Mouse (Mus musculus): ENCODE measurements around the gene Plpp1. TPM values are rescaled to one million over a fixed set of nuclear protein-coding genes. Genes with fewer than 3 reads are reported as not detected.
A peak's percentile ranks its signal among the peaks of the same experiment; 100 is the strongest.

The Plpp1 gene
- polyA plus RNA-seq, 1 experiment, result 123 TPM

DNA sequence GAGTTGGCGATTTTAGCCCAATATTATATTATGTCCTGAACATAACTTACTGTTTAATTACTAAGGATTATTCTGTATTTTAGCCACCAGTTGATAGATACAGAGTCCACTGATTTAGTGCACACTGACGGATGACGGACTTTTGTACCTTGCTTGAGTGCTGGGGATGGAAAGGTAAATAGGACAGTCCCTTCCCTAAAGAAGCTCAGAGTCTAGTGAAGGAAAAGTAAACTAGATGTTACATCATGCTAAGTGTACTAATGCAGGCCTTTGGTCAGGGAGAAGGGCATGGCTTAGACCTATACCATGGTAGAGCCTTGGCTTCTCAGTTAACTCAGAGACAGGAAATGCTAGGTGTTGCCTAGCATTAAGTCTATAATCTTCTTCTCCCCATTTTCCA is 4.9 kb downstream of the Plpp1 start:
- H3K27me3 ChIP-seq (replicated peaks; ENCODE audit: control insufficient read depth, insufficient read depth, low read length), result no peaks in the 10 kb centered on the region
- H3K4me3 ChIP-seq (ENCODE audit: insufficient read depth, low read depth, low read length), result no peak overlapping the region
- H3K4me1 ChIP-seq (ENCODE audit: control insufficient read depth, insufficient read depth, low read length), result 0 out of 2 replicates have a peak, but pooled peaks cover 5% of the 10 kb centered on the region
- DNase-seq, result no peak
- peaks cover 7% of the 10 kb centered on the region for H3K36me3 ChIP-seq (ENCODE audit: control insufficient read depth, insufficient read depth, low read length)
- 85% methylated on average over 3 of the region's 3 CpGs for WGBS
- TF ChIP-seq POLR2A (IDR thresholded peaks at IDR 0.05; ENCODE audit: low read depth, low read length) (no peak), CTCF (conservative IDR thresholded peaks at IDR 0.05; ENCODE audit: insufficient read depth, insufficient read length, low read depth, low read length) (no peak)
- H3K27ac ChIP-seq (ENCODE audit: insufficient read depth, low read depth, low read length), result peak overlapping the region; percentile 59

DNA sequence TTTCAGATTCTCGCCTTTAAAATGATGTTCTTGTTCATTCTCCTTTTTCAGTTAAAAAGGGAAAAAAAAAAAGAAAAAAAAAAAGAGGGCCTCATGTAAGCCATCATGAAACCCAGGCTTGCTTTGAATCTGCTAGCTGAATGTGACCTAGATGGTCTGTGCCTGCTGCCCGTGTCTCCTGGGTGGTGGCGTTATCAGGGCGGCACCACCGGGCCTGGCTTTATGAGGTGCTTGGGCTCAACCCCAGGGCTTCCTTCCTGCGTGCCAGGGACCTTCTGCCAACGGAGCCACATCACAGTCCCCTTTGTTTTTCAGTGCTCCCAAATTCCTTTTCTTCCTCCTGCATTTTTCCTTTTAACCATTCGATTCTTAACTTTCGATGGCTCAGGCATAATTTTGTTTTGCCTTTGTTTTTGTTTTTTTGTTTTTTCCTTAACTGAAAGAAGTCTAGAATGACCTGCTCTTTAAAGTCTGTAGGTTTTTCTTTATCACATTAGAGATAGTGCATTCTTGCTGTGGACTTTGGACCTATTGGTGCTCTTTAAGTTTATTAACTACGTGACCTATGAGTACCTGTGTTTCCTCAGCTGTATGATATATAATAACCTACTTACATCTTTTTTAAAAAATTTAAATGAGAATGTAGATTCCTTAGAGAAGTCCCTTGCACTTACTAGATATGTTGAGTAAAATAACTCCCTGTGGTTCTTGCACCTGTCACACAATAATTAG is 7.5 kb downstream of the Plpp1 start:
- H3K27ac ChIP-seq (ENCODE audit: insufficient read depth, low read depth, low read length), result peak overlapping the region; percentile 2; the same call in 1 of the 2 replicates
- TF ChIP-seq POLR2A (IDR thresholded peaks at IDR 0.05; ENCODE audit: low read depth, low read length), result no peak
- TF ChIP-seq CTCF (conservative IDR thresholded peaks at IDR 0.05; ENCODE audit: insufficient read depth, insufficient read length, low read depth, low read length), result no peak
- H3K27me3 ChIP-seq (replicated peaks; ENCODE audit: control insufficient read depth, insufficient read depth, low read length), result no peaks in the 10 kb centered on the region
- peaks cover 7% of the 10 kb centered on the region for H3K36me3 ChIP-seq (ENCODE audit: control insufficient read depth, insufficient read depth, low read length)
- DNase-seq, result no peak
- no peak overlapping the region for H3K4me3 ChIP-seq (ENCODE audit: insufficient read depth, low read depth, low read length)
- 76% methylated on average over 10 of the region's 10 CpGs for WGBS
- 0 out of 2 replicates have a peak, but pooled peaks cover 5% of the 10 kb centered on the region for H3K4me1 ChIP-seq (ENCODE audit: control insufficient read depth, insufficient read depth, low read length)

- Histone ChIP-seq H3K4me1 (ENCODE audit: control insufficient read depth, insufficient read depth, low read length) (0 out of 2 replicates have a peak, but pooled peaks cover 5% of the 10 kb centered on the region), H3K36me3 (ENCODE audit: control insufficient read depth, insufficient read depth, low read length) (peaks cover 7% of the 10 kb centered on the region), H3K27ac (ENCODE audit: insufficient read depth, low read depth, low read length) (peak overlapping the region; percentile 81), H3K4me3 (ENCODE audit: insufficient read depth, low read depth, low read length) (no peak overlapping the region), H3K27me3 (replicated peaks; ENCODE audit: control insufficient read depth, insufficient read depth, low read length) (no peaks in the 10 kb centered on the region)
- 64% methylated on average over 7 of the region's 7 CpGs for WGBS
- DNase-seq, result no peak
- TF ChIP-seq CTCF (conservative IDR thresholded peaks at IDR 0.05; ENCODE audit: insufficient read depth, insufficient read length, low read depth, low read length), result no peak
- no peak for TF ChIP-seq POLR2A (IDR thresholded peaks at IDR 0.05; ENCODE audit: low read depth, low read length)
Measured at GRCm38 (mm10) chr13:112809504-112810247, 9.1 kb downstream of the Plpp1 start.

DNA sequence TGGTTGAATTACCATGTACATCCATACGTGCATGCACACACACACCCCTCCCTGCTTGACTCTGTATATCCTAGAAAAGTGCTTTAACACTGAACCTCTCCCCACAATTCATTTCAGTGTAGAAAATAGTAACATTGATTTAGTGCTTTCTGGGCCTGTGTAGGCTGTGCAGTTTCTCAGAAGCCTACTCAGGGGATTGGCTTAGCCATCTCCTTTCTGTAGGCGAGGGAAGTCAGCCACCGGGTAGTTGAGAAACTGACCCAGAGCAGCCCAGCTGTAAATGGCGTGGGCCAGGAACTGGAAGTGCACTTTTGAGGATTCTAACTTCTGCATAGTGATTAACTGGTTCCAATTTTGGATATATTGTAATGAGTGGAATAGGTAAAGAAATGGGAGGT is 9.7 kb downstream of the Plpp1 start:
- no peak for DNase-seq
- Histone ChIP-seq H3K4me3 (ENCODE audit: insufficient read depth, low read depth, low read length) (no peak overlapping the region), H3K27ac (ENCODE audit: insufficient read depth, low read depth, low read length) (peak overlapping the region; percentile 81), H3K36me3 (ENCODE audit: control insufficient read depth, insufficient read depth, low read length) (peaks cover 7% of the 10 kb centered on the region), H3K27me3 (replicated peaks; ENCODE audit: control insufficient read depth, insufficient read depth, low read length) (no peaks in the 10 kb centered on the region), H3K4me1 (ENCODE audit: control insufficient read depth, insufficient read depth, low read length) (0 out of 2 replicates have a peak, but pooled peaks cover 5% of the 10 kb centered on the region)
- TF ChIP-seq CTCF (conservative IDR thresholded peaks at IDR 0.05; ENCODE audit: insufficient read depth, insufficient read length, low read depth, low read length) (no peak), POLR2A (IDR thresholded peaks at IDR 0.05; ENCODE audit: low read depth, low read length) (no peak)
- WGBS, result 63% methylated on average over 4 of the region's 4 CpGs

- Histone ChIP-seq H3K27me3 (replicated peaks; ENCODE audit: control insufficient read depth, insufficient read depth, low read length) (no peaks in the 10 kb centered on the region), H3K27ac (ENCODE audit: insufficient read depth, low read depth, low read length) (peak overlapping the region; percentile 81), H3K4me1 (ENCODE audit: control insufficient read depth, insufficient read depth, low read length) (0 out of 2 replicates have a peak, but pooled peaks cover 5% of the 10 kb centered on the region), H3K4me3 (ENCODE audit: insufficient read depth, low read depth, low read length) (peak overlapping the region; percentile 10; the same call in 1 of the 2 replicates), H3K36me3 (ENCODE audit: control insufficient read depth, insufficient read depth, low read length) (peaks cover 5% of the 10 kb centered on the region)
- DNase-seq, result peak; percentile 56
- TF ChIP-seq POLR2A (IDR thresholded peaks at IDR 0.05; ENCODE audit: low read depth, low read length), result no peak
- TF ChIP-seq CTCF (conservative IDR thresholded peaks at IDR 0.05; ENCODE audit: insufficient read depth, insufficient read length, low read depth, low read length), result no peak
- 30% methylated on average over 9 of the region's 9 CpGs for WGBS
Measured at GRCm38 (mm10) chr13:112810751-112811150, 10.2 kb downstream of the Plpp1 start.

- H3K27ac ChIP-seq (ENCODE audit: insufficient read depth, low read depth, low read length), result no peak overlapping the region
- 72% methylated on average over 8 of the region's 8 CpGs for whole genome bisulfite sequencing
- H3K4me3 ChIP-seq (ENCODE audit: insufficient read depth, low read depth, low read length), result no peak overlapping the region
- no peaks in the 10 kb centered on the region for H3K36me3 ChIP-seq (ENCODE audit: control insufficient read depth, insufficient read depth, low read length)
- no peak for DNase-seq
- no peak for TF ChIP-seq CTCF (conservative IDR thresholded peaks at IDR 0.05; ENCODE audit: insufficient read depth, insufficient read length, low read depth, low read length)
- TF ChIP-seq POLR2A (IDR thresholded peaks at IDR 0.05; ENCODE audit: low read depth, low read length), result no peak
- H3K27me3 ChIP-seq (replicated peaks; ENCODE audit: control insufficient read depth, insufficient read depth, low read length), result no peaks in the 10 kb centered on the region
- 0 out of 2 replicates have a peak, but pooled peaks cover 5% of the 10 kb centered on the region for H3K4me1 ChIP-seq (ENCODE audit: control insufficient read depth, insufficient read depth, low read length)
Measured at GRCm38 (mm10) chr13:112811708-112812403, 11.3 kb downstream of the Plpp1 start.
